In genomic region chr2:10366284-10366683, GRCm38 (mm10) we compare ENCODE assay signal across 9 mouse cellular contexts. TPM values are rescaled to one million over a fixed set of nuclear protein-coding genes. Genes with fewer than 3 reads are reported as not detected.
DNase-seq lines count a peak whose midpoint lies in the region; TF ChIP-seq lines count a peak whose summit lies in the region.
"Had no signal": no experiment of that assay in that cellular context is flagged by ENCODE, and none has a peak within 500 bp of the region (broad histone marks: within the 10 kb centered on the region; RNA-seq: fewer than 3 reads in every experiment).

No protein-coding gene starts in this region.

- no peak for TF ChIP-seq CTCF in brain, embryonic 14.5 days (IDR thresholded peaks at IDR 0.05; ENCODE audit: borderline replicate concordance, extremely low read depth, insufficient read depth, insufficient read length)

- peak; percentile 7 for DNase-seq in kidney, adult 9 months
- DNase-seq in kidney, adult 11 months: no peak
- DNase-seq in right cerebral cortex, adult 2 months (ENCODE audit: low spot score in 2 of 2): peak; percentile 12 to 16
- DNase-seq in right cerebral cortex, postnatal 4 days: no peak
- peak; percentile 67 for DNase-seq in brain, embryonic 14.5 days (ENCODE audit: low read depth)
- DNase-seq in frontal cortex, postnatal 10 days (ENCODE audit: low spot score in 2 of 2): no peak
- no peak for DNase-seq in ovary, postnatal 14 days (ENCODE audit: low spot score)
- DNase-seq: gastrocnemius, postnatal 36 days had no signal

- TF ChIP-seq POLR2A in brain, embryonic 14.5 days (IDR thresholded peaks at IDR 0.05; ENCODE audit: borderline replicate concordance, extremely low read depth, insufficient read depth, insufficient read length, poor library complexity, severe bottlenecking): no peak

RNA-seq across cellular contexts. Expression of gene Sfmbt2, which starts 4.0 kb away (rescaled TPM):
- polyA plus RNA-seq in brain, embryonic 14.5 days (2012; rRNA removed): 1.9 and 2.9 TPM in 2 replicates
- polyA plus RNA-seq: erythroblast, embryonic 14.5 days had no signal

Comparison
In these comparisons a context has a peak if more than half of its experiments do, and no peak if none do; other contexts are left out.
1. DNase-seq: peak in kidney, adult 9 months (single experiment), right cerebral cortex, adult 2 months (2 of 2) and brain, embryonic 14.5 days (single experiment); none in kidney, adult 11 months (single experiment), right cerebral cortex, postnatal 4 days (single experiment), frontal cortex, postnatal 10 days (0 of 2) and ovary, postnatal 14 days (single experiment).